Mouse (Mus musculus): Measurements from ENCODE around the gene Carmil3. TPM values are rescaled to one million over a fixed set of nuclear protein-coding genes. Genes with fewer than 3 reads are reported as not detected.

Carmil3 gene
- polyA plus RNA-seq, 2 experiments from 2014 or later = not detected

DNA sequence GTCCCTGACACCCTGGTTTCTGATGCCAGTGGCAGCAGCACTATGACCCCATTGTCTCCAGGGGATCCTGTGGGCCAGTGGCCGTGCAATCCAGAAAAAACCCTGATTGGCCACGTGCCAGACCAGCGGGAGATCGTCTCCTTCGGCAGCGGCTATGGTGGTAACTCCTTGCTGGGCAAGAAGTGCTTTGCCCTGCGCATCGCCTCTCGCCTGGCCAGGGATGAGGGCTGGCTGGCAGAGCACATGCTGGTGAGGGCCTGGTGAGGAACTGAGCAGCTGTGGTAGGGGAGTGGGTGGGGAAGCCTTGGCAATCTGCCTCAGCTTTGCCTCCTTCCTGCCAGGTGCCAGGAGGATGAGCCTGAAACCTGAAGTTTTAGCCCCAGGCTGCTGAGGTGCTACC, 53.9 kb downstream of the Carmil3 start:
- no peak for ATAC-seq

- no peak for ATAC-seq
These were observed 59.7 kb downstream of the Carmil3 start for GRCm38 (mm10) chr14:55550191-55550590.

DNA sequence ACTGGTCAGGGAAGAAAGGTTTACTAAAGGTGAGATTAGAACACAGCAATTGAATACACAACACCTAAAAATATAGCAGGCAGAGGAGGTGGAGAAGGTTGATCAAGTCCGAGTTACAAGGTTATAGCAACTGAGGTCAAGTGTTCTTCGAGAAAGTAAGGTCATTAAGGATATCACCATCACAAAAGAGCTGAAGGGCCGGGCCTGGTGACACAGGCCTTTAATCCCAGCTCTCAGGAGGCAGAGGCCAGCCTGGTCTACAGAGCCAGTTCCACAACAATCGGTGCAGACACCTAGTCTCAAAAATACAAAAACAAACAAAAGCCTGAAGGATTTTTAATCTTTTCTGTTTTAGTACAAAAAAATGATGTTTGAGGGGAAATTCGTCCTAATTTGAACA, 60.9 kb downstream of the Carmil3 start:
- no peak for ATAC-seq

GRCm38 (mm10) chr14:55551794-55552193, 61.3 kb downstream of the Carmil3 start:
- ATAC-seq = no peak

DNA sequence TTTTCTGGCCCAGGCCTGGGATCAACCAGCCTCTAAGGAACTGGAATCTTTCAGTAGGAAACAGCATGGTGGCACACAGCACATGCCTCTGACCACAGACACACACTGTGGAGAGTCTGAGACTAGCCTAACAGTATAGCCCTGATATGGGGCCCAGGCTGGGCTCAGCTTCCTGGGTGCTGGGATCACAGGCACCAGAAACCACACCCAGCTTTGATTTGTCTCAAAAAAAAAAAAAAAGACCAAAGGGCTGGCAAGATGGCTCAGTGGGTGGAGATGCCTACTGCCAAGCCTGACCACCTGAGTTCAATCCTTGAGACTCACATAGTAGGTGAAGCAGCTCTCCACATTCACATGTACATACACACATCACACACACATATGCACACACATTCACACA, 64.2 kb downstream of the Carmil3 start:
- ATAC-seq = no peak

- no peak for ATAC-seq
These were observed 65.3 kb downstream of the Carmil3 start for GRCm38 (mm10) chr14:55555788-55556187.

- peak; percentile 10 for ATAC-seq
These were observed 66.6 kb downstream of the Carmil3 start for GRCm38 (mm10) chr14:55557003-55557402.

GRCm38 (mm10) chr14:55557587-55557986, 67.1 kb downstream of the Carmil3 start:
- no peak for ATAC-seq

Other genes with a start within 250 kb of the Carmil3 start
- 10 to 100 TPM; 41.9 to 49.5 TPM for gene Dhrs4, start 11.9 kb upstream of the Carmil3 start, polyA plus RNA-seq (2017; shearing (Covaris generic))
- gene Cpne6, start 19.8 kb downstream of the Carmil3 start, polyA plus RNA-seq (2017; shearing (Covaris generic)) = not detected
- gene Nrl, start 34.3 kb downstream of the Carmil3 start, polyA plus RNA-seq (2017; shearing (Covaris generic)) = under 1 TPM in 1 of 2 experiments, not detected in 1; 0.07 TPM
- gene Pck2, start 49.6 kb downstream of the Carmil3 start, polyA plus RNA-seq (2017; shearing (Covaris generic)) = 10 to 100 TPM; 37.3 to 57.7 TPM
- gene Dcaf11, start 69.4 kb downstream of the Carmil3 start, polyA plus RNA-seq (2017; shearing (Covaris generic)) = 100 to 1,000 TPM; 103 to 125 TPM
- 1 to 10 TPM; 3.3 to 7.1 TPM for gene A730061H03Rik, start 69.8 kb downstream of the Carmil3 start, polyA plus RNA-seq (2017; shearing (Covaris generic))
- not detected for gene Fitm1, start 85.0 kb downstream of the Carmil3 start, polyA plus RNA-seq (2017; shearing (Covaris generic))
- 100 to 1,000 TPM; 664 to 711 TPM for gene Psme1, start 87.5 kb downstream of the Carmil3 start, polyA plus RNA-seq (2017; shearing (Covaris generic))
- 10 to 100 TPM; 20.9 to 22.9 TPM for gene Emc9, start 94.7 kb downstream of the Carmil3 start, polyA plus RNA-seq (2017; shearing (Covaris generic))
- gene Psme2, start 100.5 kb downstream of the Carmil3 start, polyA plus RNA-seq (2017; shearing (Covaris generic)) = 100 to 1,000 TPM; 853 to 877 TPM
- 10 to 100 TPM; 35.5 to 47.2 TPM for gene Rnf31, start 101.1 kb downstream of the Carmil3 start, polyA plus RNA-seq (2017; shearing (Covaris generic))
- gene Irf9, start 112.9 kb downstream of the Carmil3 start, polyA plus RNA-seq (2017; shearing (Covaris generic)) = 100 to 1,000 TPM; 168 to 222 TPM
- 10 to 100 TPM; 14.5 to 22.1 TPM for gene Rec8, start 127.4 kb downstream of the Carmil3 start, polyA plus RNA-seq (2017; shearing (Covaris generic))
- 10 to 100 TPM; 33.4 to 42.0 TPM for gene Ipo4, start 145.3 kb downstream of the Carmil3 start, polyA plus RNA-seq (2017; shearing (Covaris generic))
- under 1 TPM in 1 of 2 experiments, not detected in 1; 0.98 TPM for gene Gm49378, start 147.2 kb downstream of the Carmil3 start, polyA plus RNA-seq (2017; shearing (Covaris generic))
- 10 to 100 TPM; 39.7 to 46.7 TPM for gene Tm9sf1, start 153.2 kb downstream of the Carmil3 start, polyA plus RNA-seq (2017; shearing (Covaris generic))
- 1 to 10 TPM in 1 of 2 experiments, under 1 TPM in 1; 0.69 to 1.3 TPM for gene Tssk4, start 159.5 kb downstream of the Carmil3 start, polyA plus RNA-seq (2017; shearing (Covaris generic))
- 100 to 1,000 TPM in 1 of 2 experiments, 10 to 100 TPM in 1; 92.4 to 106 TPM for gene Mdp1, start 169.9 kb downstream of the Carmil3 start, polyA plus RNA-seq (2017; shearing (Covaris generic))
- gene Gmpr2, start 181.3 kb downstream of the Carmil3 start, polyA plus RNA-seq (2017; shearing (Covaris generic)) = 10 to 100 TPM; 29.8 to 34.1 TPM
- gene Nedd8, start 181.5 kb downstream of the Carmil3 start, polyA plus RNA-seq (2017; shearing (Covaris generic)) = 100 to 1,000 TPM; 338 to 343 TPM
- 10 to 100 TPM; 26.4 to 29.2 TPM for gene Tinf2, start 191.2 kb downstream of the Carmil3 start, polyA plus RNA-seq (2017; shearing (Covaris generic))
- not detected for gene Tgm1, start 223.3 kb downstream of the Carmil3 start, polyA plus RNA-seq (2017; shearing (Covaris generic))
- gene Rabggta, start 231.6 kb downstream of the Carmil3 start, polyA plus RNA-seq (2017; shearing (Covaris generic)) = 10 to 100 TPM; 70.5 to 94.7 TPM